Mouse (Mus musculus) heart, embryonic 13.5 days (tissue): ENCODE results near the gene Fank1. TPM values are rescaled to one million over a fixed set of nuclear protein-coding genes. Genes with fewer than 3 reads are reported as not detected.

ENCODE experiments used
- ATAC-seq: fragments of 200-750 bp; cut with Nextera tagmentation; 2 replicates; pipeline ENCODE4 v1.8.0; 2017; ENCODE audit warnings: moderate TSS enrichment; ENCODE audit not compliant: insufficient number of reproducible peaks, low FRiP score, low TSS enrichment; ENCODE audit errors: extremely low read depth
- H3K27ac ChIP-seq: fragments of 300-500 bp; sonication (generic); replicated peaks from 2 replicates; pipeline ENCODE4 v1.5.1; 2015; ENCODE audit warnings: moderate library complexity, mild to moderate bottlenecking, inconsistent platforms
- H3K27me3 ChIP-seq: fragments of 300-500 bp; sonication (generic); replicated peaks from 2 replicates; pipeline ENCODE4 v1.6.1; 2015; ENCODE audit warnings: mild to moderate bottlenecking, inconsistent platforms
- H3K36me3 ChIP-seq: fragments of 300-500 bp; sonication (generic); 2 replicates; pipeline ENCODE4 v1.6.1; 2015; ENCODE audit warnings: mild to moderate bottlenecking, inconsistent platforms
- H3K4me1 ChIP-seq: fragments of 300-500 bp; sonication (generic); 2 replicates; pipeline ENCODE4 v1.6.1; 2015; ENCODE audit warnings: inconsistent platforms
- H3K4me2 ChIP-seq: fragments of 300-500 bp; sonication (generic); 2 replicates; pipeline ENCODE4 v1.6.1; 2015; ENCODE audit warnings: inconsistent platforms, mild to moderate bottlenecking, moderate library complexity
- H3K4me3 ChIP-seq: fragments of 300-500 bp; sonication (generic); 2 replicates; pipeline ENCODE4 v1.5.1; 2015; ENCODE audit warnings: moderate library complexity, mild to moderate bottlenecking, inconsistent platforms
- H3K9ac ChIP-seq: fragments of 300-500 bp; sonication (generic); 2 replicates; pipeline ENCODE4 v1.6.1; 2015; ENCODE audit warnings: inconsistent platforms, mild to moderate bottlenecking, moderate library complexity
- H3K9me3 ChIP-seq: fragments of 300-500 bp; sonication (generic); 2 replicates; pipeline ENCODE4 v1.6.1; 2016; ENCODE audit warnings: inconsistent platforms
- WGBS: fragments of 180-500 bp; shearing (Covaris S2); methylation state at CpG from one replicate; pipeline ENCODE4 v1.1.7; 2015; ENCODE audit warnings: mixed read lengths; 5-methylcytosine and 5-hydroxymethylcytosine counted together
- polyA plus RNA-seq: library from polyadenylated mRNA; unstranded; fragments of >200 nt; fragmentation: Nextera tagmentation; extraction: Ambion mirVana; gene quantifications from 2 replicates; pipeline ENCODE4 v1.2.1, GENCODE M21; 2015

The Fank1 gene
- polyA plus RNA-seq, 1 experiment from 2014 or later: not detected

GRCm38 (mm10) chr7:133768027-133768426 is 8.6 kb upstream of the Fank1 start:
- Histone ChIP-seq H3K36me3 (no peaks in the 10 kb centered on the region), H3K4me1 (peaks cover 12% of the 10 kb centered on the region), H3K27ac (no peak overlapping the region), H3K9ac (no peak overlapping the region), H3K4me3 (no peak overlapping the region), H3K9me3 (no peaks in the 10 kb centered on the region), H3K4me2 (no peak overlapping the region), H3K27me3 (no peaks in the 10 kb centered on the region)
- no peak for ATAC-seq
- 74% methylated on average over 4 of the region's 4 CpGs for WGBS

DNA sequence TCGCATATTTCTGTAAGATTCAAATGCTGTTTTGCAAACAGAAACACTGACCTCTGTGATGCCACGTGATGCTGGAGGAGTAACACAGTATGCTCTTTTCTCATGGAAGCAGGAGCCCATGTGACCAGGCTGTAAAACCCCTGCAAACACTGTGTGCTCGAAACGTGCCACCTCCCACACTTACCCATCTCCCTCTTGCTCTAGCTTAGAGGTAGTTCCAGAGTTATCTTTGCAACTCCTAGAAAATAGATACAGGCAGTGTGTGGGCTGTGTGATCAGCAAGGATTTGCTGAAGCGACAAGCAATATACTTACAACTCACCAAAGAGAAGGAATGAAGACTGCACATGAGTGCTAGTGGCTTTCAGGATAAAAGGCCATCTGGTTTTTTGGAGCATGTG is 8.1 kb upstream of the Fank1 start:
- Histone ChIP-seq H3K9me3 (no peaks in the 10 kb centered on the region), H3K27me3 (no peaks in the 10 kb centered on the region), H3K4me2 (no peak overlapping the region), H3K4me1 (peaks cover 9% of the 10 kb centered on the region), H3K9ac (no peak overlapping the region), H3K27ac (no peak overlapping the region), H3K4me3 (no peak overlapping the region), H3K36me3 (no peaks in the 10 kb centered on the region)
- WGBS: 64% methylated on average over 5 of the region's 5 CpGs
- ATAC-seq: no peak

GRCm38 (mm10) chr7:133775179-133775578 is 1.5 kb upstream of the Fank1 start:
- Histone ChIP-seq H3K36me3 (no peaks in the 10 kb centered on the region), H3K4me3 (peak overlapping the region; percentile 84), H3K4me2 (peak overlapping the region; percentile 89), H3K9ac (peak overlapping the region; percentile 91; the same call in 1 of the 2 replicates), H3K27me3 (no peaks in the 10 kb centered on the region), H3K4me1 (peaks cover 29% of the 10 kb centered on the region), H3K27ac (no peak overlapping the region), H3K9me3 (no peaks in the 10 kb centered on the region)
- no peak for ATAC-seq
- 66% methylated on average over 5 of the region's 5 CpGs for WGBS

- H3K4me2 ChIP-seq: peak overlapping the region; percentile 89
- ATAC-seq: peak; percentile 40
- peak overlapping the region; percentile 84 for H3K4me3 ChIP-seq
- no peaks in the 10 kb centered on the region for H3K36me3 ChIP-seq
- peaks cover 29% of the 10 kb centered on the region for H3K4me1 ChIP-seq
- H3K9ac ChIP-seq: peak overlapping the region; percentile 91
- 5% methylated on average over 38 of the region's 38 CpGs for WGBS
- no peaks in the 10 kb centered on the region for H3K9me3 ChIP-seq
- no peaks in the 10 kb centered on the region for H3K27me3 ChIP-seq
- peak overlapping the region; percentile 33; the same call in 1 of the 2 replicates for H3K27ac ChIP-seq
These were observed 650 bp upstream of the Fank1 start for GRCm38 (mm10) chr7:133775796-133776625.

GRCm38 (mm10) chr7:133781583-133781982 is 4.9 kb downstream of the Fank1 start:
- Histone ChIP-seq H3K27me3 (no peaks in the 10 kb centered on the region), H3K36me3 (no peaks in the 10 kb centered on the region), H3K4me2 (no peak overlapping the region), H3K27ac (no peak overlapping the region), H3K9me3 (no peaks in the 10 kb centered on the region), H3K4me3 (no peak overlapping the region), H3K9ac (no peak overlapping the region), H3K4me1 (peaks cover 9% of the 10 kb centered on the region; the same call in 1 of the 2 replicates)
- 54% methylated on average over 6 of the region's 6 CpGs for WGBS
- no peak for ATAC-seq

DNA sequence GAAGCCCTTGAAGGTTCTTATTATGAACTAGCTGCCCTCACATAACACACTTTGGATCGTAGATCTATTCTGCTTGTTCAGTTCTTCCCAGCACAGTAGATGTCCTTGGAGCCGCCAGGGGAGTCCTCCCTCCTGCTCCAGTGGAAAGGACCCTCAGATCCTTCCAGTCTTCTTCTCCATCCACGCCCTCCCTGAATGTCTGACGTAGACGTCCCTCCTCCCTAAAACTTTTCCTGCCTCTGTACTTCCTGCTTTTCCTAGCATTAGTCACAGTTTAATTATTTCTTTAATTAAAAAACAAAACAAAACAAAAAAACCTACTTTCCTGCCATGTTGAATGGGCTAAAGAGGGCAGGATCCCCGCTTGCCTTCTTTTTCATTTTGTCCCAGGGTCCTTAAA is 5.3 kb downstream of the Fank1 start:
- no peaks in the 10 kb centered on the region for H3K36me3 ChIP-seq
- H3K27me3 ChIP-seq: no peaks in the 10 kb centered on the region
- WGBS: 73% methylated on average over 6 of the region's 6 CpGs
- H3K4me2 ChIP-seq: peak overlapping the region; percentile 57; the same call in 1 of the 2 replicates
- no peaks in the 10 kb centered on the region for H3K9me3 ChIP-seq
- no peak overlapping the region for H3K4me3 ChIP-seq
- peaks cover 7% of the 10 kb centered on the region; the same call in 1 of the 2 replicates for H3K4me1 ChIP-seq
- no peak overlapping the region for H3K9ac ChIP-seq
- H3K27ac ChIP-seq: no peak overlapping the region
- no peak for ATAC-seq

- Histone ChIP-seq H3K9ac (peak within 1 kb of the TSS; percentile 37; the same call in 1 of the 2 replicates), H3K9me3 (no peaks in the 10 kb centered on the region), H3K4me3 (peak within 1 kb of the TSS; percentile 22), H3K27ac (no peak within 1 kb of the TSS), H3K36me3 (no peaks in the 10 kb centered on the region), H3K4me1 (0 out of 2 replicates have a peak, but pooled peaks cover 3% of the 10 kb centered on the region), H3K4me2 (peak within 1 kb of the TSS; percentile 57), H3K27me3 (no peaks in the 10 kb centered on the region)
- peak; percentile 73 for ATAC-seq
- 23% methylated on average over 18 of the region's 18 CpGs for WGBS
These were observed 6.2 kb downstream of the Fank1 start, which contains the start of gene Dhx32 for GRCm38 (mm10) chr7:133782717-133783435. Gene Dhx32 (minus strand): TSS chr7:133782726.

GRCm38 (mm10) chr7:133787571-133787970 is 10.9 kb downstream of the Fank1 start:
- no peaks in the 10 kb centered on the region for H3K27me3 ChIP-seq
- no peak overlapping the region for H3K4me2 ChIP-seq
- no peak overlapping the region for H3K27ac ChIP-seq
- no peak for ATAC-seq
- H3K9me3 ChIP-seq: no peaks in the 10 kb centered on the region
- no peak overlapping the region for H3K4me3 ChIP-seq
- H3K36me3 ChIP-seq: no peaks in the 10 kb centered on the region
- H3K9ac ChIP-seq: no peak overlapping the region
- 77% methylated on average over 6 of the region's 6 CpGs for WGBS
- H3K4me1 ChIP-seq: no peaks in the 10 kb centered on the region

- no peak overlapping the region for H3K4me3 ChIP-seq
- 59% methylated on average over 3 of the region's 3 CpGs for WGBS
- ATAC-seq: no peak
These were observed 11.5 kb downstream of the Fank1 start for GRCm38 (mm10) chr7:133788147-133788546.

GRCm38 (mm10) chr7:133790171-133790570 is 13.5 kb downstream of the Fank1 start:
- H3K4me3 ChIP-seq: no peak overlapping the region
- H3K27me3 ChIP-seq: no peaks in the 10 kb centered on the region
- H3K9ac ChIP-seq: no peak overlapping the region
- no peak for ATAC-seq
- H3K9me3 ChIP-seq: no peaks in the 10 kb centered on the region
- H3K4me1 ChIP-seq: peaks cover 13% of the 10 kb centered on the region
- no peak overlapping the region for H3K4me2 ChIP-seq
- WGBS: 87% methylated on average over 4 of the region's 4 CpGs
- no peaks in the 10 kb centered on the region for H3K36me3 ChIP-seq
- no peak overlapping the region for H3K27ac ChIP-seq

More at GRCm38 (mm10) chr7:133788147-133788546, 11.5 kb downstream of the Fank1 start:
- no peaks in the 10 kb centered on the region for H3K4me1 ChIP-seq
- H3K27ac ChIP-seq: no peak overlapping the region
- no peaks in the 10 kb centered on the region for H3K36me3 ChIP-seq
- no peaks in the 10 kb centered on the region for H3K9me3 ChIP-seq
- H3K27me3 ChIP-seq: no peaks in the 10 kb centered on the region
- H3K4me2 ChIP-seq: no peak overlapping the region
- no peak overlapping the region for H3K9ac ChIP-seq

- Histone ChIP-seq H3K27me3 (no peaks in the 10 kb centered on the region), H3K9ac (no peak overlapping the region), H3K4me1 (peaks cover 13% of the 10 kb centered on the region), H3K27ac (no peak overlapping the region), H3K4me3 (no peak overlapping the region), H3K9me3 (no peaks in the 10 kb centered on the region), H3K4me2 (no peak overlapping the region), H3K36me3 (no peaks in the 10 kb centered on the region)
- ATAC-seq: no peak
- WGBS: 73% methylated on average over 4 of the region's 4 CpGs
These were observed 14.1 kb downstream of the Fank1 start for GRCm38 (mm10) chr7:133790608-133791229.
